Mouse (Mus musculus) gastrocnemius, postnatal 10 days (tissue): ENCODE measurements around the gene Hmgcl. TPM values are rescaled to one million over a fixed set of nuclear protein-coding genes. Genes with fewer than 3 reads are reported as not detected.
"Not testable (repeated sequence)": the region's sequence is repeated elsewhere in the genome, so short reads cannot be mapped to it uniquely, and the experiment has no call there.

Experiments used
- DNase-seq: peaks from one replicate; pipeline ENCODE4 v3.0.0; 2021; ENCODE audit warnings: mixed read lengths
- total RNA-seq, 2 experiments: library from RNA; stranded (reverse); gene quantifications; 2 replicates each; pipeline ENCODE4 v1.2.3; 2021

The Hmgcl gene
- total RNA-seq, 2 experiments from 2014 or later: 43.7 to 49.2 TPM

GRCm38 (mm10) chr4:135961709-135962108, 15.5 kb downstream of the Hmgcl start:
- DNase-seq: no peak

GRCm38 (mm10) chr4:135962198-135962597, 15.9 kb downstream of the Hmgcl start:
- DNase-seq: no peak

- DNase-seq: no peak
Measured at GRCm38 (mm10) chr4:135962946-135963345, 16.7 kb downstream of the Hmgcl start.

GRCm38 (mm10) chr4:135963457-135964193, 17.4 kb downstream of the Hmgcl start, which contains the start of gene Gale:
Gene Gale (plus strand): TSS chr4:135963727.
- DNase-seq: peak; percentile 90

GRCm38 (mm10) chr4:135964426-135964825, 18.2 kb downstream of the Hmgcl start:
- DNase-seq: no peak

GRCm38 (mm10) chr4:135965113-135965512, 18.9 kb downstream of the Hmgcl start:
- no peak for DNase-seq

- DNase-seq: no peak
Measured at GRCm38 (mm10) chr4:135966283-135966682, 20.0 kb downstream of the Hmgcl start.

- DNase-seq: no peak
Measured at GRCm38 (mm10) chr4:135967086-135967760, 21.0 kb downstream of the Hmgcl start.

GRCm38 (mm10) chr4:135968271-135968869, 22.1 kb downstream of the Hmgcl start:
- DNase-seq: no peak

GRCm38 (mm10) chr4:135969070-135969750, 23.0 kb downstream of the Hmgcl start:
- DNase-seq: no peak

GRCm38 (mm10) chr4:135970585-135970984, 24.3 kb downstream of the Hmgcl start:
- no peak for DNase-seq

GRCm38 (mm10) chr4:135971805-135972555, 25.7 kb downstream of the Hmgcl start:
- DNase-seq: no peak

- DNase-seq: peak; percentile 90
Measured at GRCm38 (mm10) chr4:135972556-135972906, 26.3 kb downstream of the Hmgcl start, which contains the start of gene Lypla2. Gene Lypla2 (minus strand): TSS chr4:135972626.

GRCm38 (mm10) chr4:135972911-135973811, 26.9 kb downstream of the Hmgcl start:
- DNase-seq: no peak

- no peak for DNase-seq
Measured at GRCm38 (mm10) chr4:135976146-135976545, 29.9 kb downstream of the Hmgcl start.

- DNase-seq: not testable (repeated sequence)
Measured at GRCm38 (mm10) chr4:135980223-135980622, 34.0 kb downstream of the Hmgcl start.

GRCm38 (mm10) chr4:135981524-135982063, 35.3 kb downstream of the Hmgcl start:
- DNase-seq: no peak

- DNase-seq: no peak
Measured at GRCm38 (mm10) chr4:135984556-135984955, 38.3 kb downstream of the Hmgcl start.

- DNase-seq: no peak
Measured at GRCm38 (mm10) chr4:135985193-135985592, 38.9 kb downstream of the Hmgcl start.

- no peak for DNase-seq
Measured at GRCm38 (mm10) chr4:135985769-135986168, 39.5 kb downstream of the Hmgcl start.
